Mouse (Mus musculus): Measurements from ENCODE around the gene Slc7a5. TPM values are rescaled to one million over a fixed set of nuclear protein-coding genes. Genes with fewer than 3 reads are reported as not detected.

Slc7a5 gene
- polyA plus RNA-seq, 1 experiment = 1.9 TPM

- Histone ChIP-seq H3K4me1 (ENCODE audit: control insufficient read depth, insufficient read depth, low read length) (peaks cover 11% of the 10 kb centered on the region; the same call in 1 of the 2 replicates), H3K27ac (ENCODE audit: insufficient read depth, low read depth, low read length) (no peak overlapping the region), H3K4me3 (ENCODE audit: insufficient read depth, low read length) (no peak overlapping the region)
- no peak for TF ChIP-seq POLR2A (IDR thresholded peaks at IDR 0.05; ENCODE audit: borderline replicate concordance, low read depth, low read length)
- TF ChIP-seq CTCF (IDR thresholded peaks at IDR 0.05; ENCODE audit: low read depth, low read length) = no peak
These were observed 3.9 kb upstream of the Slc7a5 start for GRCm38 (mm10) chr8:121911400-121911799.

GRCm38 (mm10) chr8:121909663-121910062 is 2.2 kb upstream of the Slc7a5 start:
- Histone ChIP-seq H3K4me1 (ENCODE audit: control insufficient read depth, insufficient read depth, low read length) (peaks cover 20% of the 10 kb centered on the region), H3K4me3 (ENCODE audit: insufficient read depth, low read length) (no peak overlapping the region), H3K27ac (ENCODE audit: insufficient read depth, low read depth, low read length) (no peak overlapping the region)
- TF ChIP-seq POLR2A (IDR thresholded peaks at IDR 0.05; ENCODE audit: borderline replicate concordance, low read depth, low read length) (no peak), CTCF (IDR thresholded peaks at IDR 0.05; ENCODE audit: low read depth, low read length) (peak; percentile 75)

GRCm38 (mm10) chr8:121909148-121909541 is 1.7 kb upstream of the Slc7a5 start:
- H3K4me3 ChIP-seq (ENCODE audit: insufficient read depth, low read length) = no peak overlapping the region
- TF ChIP-seq POLR2A (IDR thresholded peaks at IDR 0.05; ENCODE audit: borderline replicate concordance, low read depth, low read length) (no peak), CTCF (IDR thresholded peaks at IDR 0.05; ENCODE audit: low read depth, low read length) (no peak)
- H3K4me1 ChIP-seq (ENCODE audit: control insufficient read depth, insufficient read depth, low read length) = peaks cover 25% of the 10 kb centered on the region
- H3K27ac ChIP-seq (ENCODE audit: insufficient read depth, low read depth, low read length) = no peak overlapping the region

- H3K27ac ChIP-seq (ENCODE audit: insufficient read depth, low read depth, low read length) = no peak overlapping the region
- peak overlapping the region; percentile 70; the same call in 1 of the 2 replicates for H3K4me3 ChIP-seq (ENCODE audit: insufficient read depth, low read length)
- TF ChIP-seq POLR2A (IDR thresholded peaks at IDR 0.05; ENCODE audit: borderline replicate concordance, low read depth, low read length) = no peak
- TF ChIP-seq CTCF (IDR thresholded peaks at IDR 0.05; ENCODE audit: low read depth, low read length) = no peak
- H3K4me1 ChIP-seq (ENCODE audit: control insufficient read depth, insufficient read depth, low read length) = peaks cover 31% of the 10 kb centered on the region
These were observed 1.1 kb upstream of the Slc7a5 start for GRCm38 (mm10) chr8:121908378-121909147.

- Histone ChIP-seq H3K4me1 (ENCODE audit: control insufficient read depth, insufficient read depth, low read length) (peaks cover 32% of the 10 kb centered on the region), H3K27ac (ENCODE audit: insufficient read depth, low read depth, low read length) (peak overlapping the region; percentile 16; the same call in 1 of the 2 replicates), H3K4me3 (ENCODE audit: insufficient read depth, low read length) (peak overlapping the region; percentile 77)
- TF ChIP-seq CTCF (IDR thresholded peaks at IDR 0.05; ENCODE audit: low read depth, low read length) = no peak
- TF ChIP-seq POLR2A (IDR thresholded peaks at IDR 0.05; ENCODE audit: borderline replicate concordance, low read depth, low read length) = no peak
These were observed 667 bp downstream of the Slc7a5 start for GRCm38 (mm10) chr8:121906542-121907512.

- TF ChIP-seq POLR2A (IDR thresholded peaks at IDR 0.05; ENCODE audit: borderline replicate concordance, low read depth, low read length) (no peak), CTCF (IDR thresholded peaks at IDR 0.05; ENCODE audit: low read depth, low read length) (no peak)
- Histone ChIP-seq H3K4me3 (ENCODE audit: insufficient read depth, low read length) (peak overlapping the region; percentile 77), H3K27ac (ENCODE audit: insufficient read depth, low read depth, low read length) (no peak overlapping the region), H3K4me1 (ENCODE audit: control insufficient read depth, insufficient read depth, low read length) (peaks cover 32% of the 10 kb centered on the region)
These were observed 1.6 kb downstream of the Slc7a5 start for GRCm38 (mm10) chr8:121905864-121906263.

GRCm38 (mm10) chr8:121905420-121905819 is 2.1 kb downstream of the Slc7a5 start:
- Histone ChIP-seq H3K4me3 (ENCODE audit: insufficient read depth, low read length) (peak overlapping the region; percentile 77), H3K27ac (ENCODE audit: insufficient read depth, low read depth, low read length) (no peak overlapping the region), H3K4me1 (ENCODE audit: control insufficient read depth, insufficient read depth, low read length) (peaks cover 32% of the 10 kb centered on the region)
- TF ChIP-seq CTCF (IDR thresholded peaks at IDR 0.05; ENCODE audit: low read depth, low read length) (no peak), POLR2A (IDR thresholded peaks at IDR 0.05; ENCODE audit: borderline replicate concordance, low read depth, low read length) (no peak)

GRCm38 (mm10) chr8:121904999-121905398 is 2.5 kb downstream of the Slc7a5 start:
- H3K4me3 ChIP-seq (ENCODE audit: insufficient read depth, low read length) = peak overlapping the region; percentile 6; the same call in 1 of the 2 replicates
- TF ChIP-seq POLR2A (IDR thresholded peaks at IDR 0.05; ENCODE audit: borderline replicate concordance, low read depth, low read length) = no peak
- TF ChIP-seq CTCF (IDR thresholded peaks at IDR 0.05; ENCODE audit: low read depth, low read length) = no peak
- no peak overlapping the region for H3K27ac ChIP-seq (ENCODE audit: insufficient read depth, low read depth, low read length)
- peaks cover 32% of the 10 kb centered on the region for H3K4me1 ChIP-seq (ENCODE audit: control insufficient read depth, insufficient read depth, low read length)

- no peak for TF ChIP-seq CTCF (IDR thresholded peaks at IDR 0.05; ENCODE audit: low read depth, low read length)
- TF ChIP-seq POLR2A (IDR thresholded peaks at IDR 0.05; ENCODE audit: borderline replicate concordance, low read depth, low read length) = no peak
- Histone ChIP-seq H3K4me1 (ENCODE audit: control insufficient read depth, insufficient read depth, low read length) (peaks cover 37% of the 10 kb centered on the region), H3K4me3 (ENCODE audit: insufficient read depth, low read length) (no peak overlapping the region), H3K27ac (ENCODE audit: insufficient read depth, low read depth, low read length) (no peak overlapping the region)
These were observed 3.5 kb downstream of the Slc7a5 start for GRCm38 (mm10) chr8:121903977-121904376.

Data from bone marrow macrophage, adult 2 months (primary cell).